Mouse (Mus musculus): ENCODE results near the gene Mecom.

DNA sequence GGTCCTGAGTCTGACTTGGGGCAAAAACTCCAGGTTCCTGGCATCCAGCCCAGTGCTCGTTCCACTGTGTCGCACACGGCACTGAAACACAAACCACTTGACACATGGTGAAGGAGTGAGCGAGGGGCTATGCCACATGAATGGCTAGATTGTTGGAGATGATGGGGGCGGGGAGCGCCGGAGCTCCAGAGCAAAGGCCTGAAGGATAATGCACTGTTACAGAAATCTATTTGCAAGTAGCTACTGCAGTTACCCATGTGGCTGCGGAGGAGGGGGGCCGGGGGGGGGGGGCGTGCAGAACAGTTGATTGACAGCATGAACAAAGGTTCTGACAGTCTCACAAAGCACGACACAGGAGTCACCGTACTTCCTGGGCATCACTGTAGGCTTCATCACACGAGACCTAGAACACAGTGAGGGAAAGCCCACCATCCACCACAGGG, 320.9 kb downstream of the Mecom start:
- no peak for TF ChIP-seq ZKSCAN1 (IDR thresholded peaks at IDR 0.05; ENCODE audit: borderline replicate concordance, low read depth, low read length)
- TF ChIP-seq ZMIZ1 (IDR thresholded peaks at IDR 0.05; ENCODE audit: low read depth, low read length) = no peak
- no peak for TF ChIP-seq EP300 (IDR thresholded peaks at IDR 0.05; ENCODE audit: low read length)

Data from CH12.LX (cell line).